17 mouse cellular contexts compared by ENCODE assay signal in the genomic region with DNA sequence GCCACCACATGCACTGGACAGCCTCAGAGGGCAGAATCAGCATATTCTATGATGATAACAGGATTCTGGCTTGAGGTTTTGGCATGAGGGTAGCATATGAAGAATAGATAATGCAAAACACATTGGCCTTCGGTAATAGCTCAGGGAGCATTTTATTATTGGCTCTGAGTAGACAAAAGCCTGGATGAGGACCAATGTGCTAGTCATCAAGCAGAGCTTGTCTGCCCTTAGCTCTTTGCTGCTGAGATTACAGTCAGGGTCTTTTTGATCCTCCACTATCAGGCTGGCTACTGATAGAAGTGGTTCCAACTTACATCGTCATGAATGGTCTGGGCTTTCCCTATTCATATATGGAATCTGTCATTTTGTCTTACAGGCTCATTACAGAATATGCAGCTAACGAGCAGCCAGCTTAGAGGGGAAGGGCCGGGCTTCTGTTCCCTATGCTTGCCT. TPM values are rescaled to one million over a fixed set of nuclear protein-coding genes. Genes with fewer than 3 reads are reported as not detected.
DNase-seq lines count a peak whose midpoint lies in the region; ATAC-seq and TF ChIP-seq lines count a peak whose summit lies in the region.
"Had no signal": no experiment of that assay in that cellular context is flagged by ENCODE, and none has a peak within 500 bp of the region (broad histone marks: within the 10 kb centered on the region; RNA-seq: fewer than 3 reads in every experiment).

No protein-coding gene starts in this region.

- H3K4me3 ChIP-seq in midbrain, postnatal 0 days (ENCODE audit: low read depth, low read length): no peak overlapping the region
- H3K4me3 ChIP-seq in midbrain, embryonic 16.5 days (ENCODE audit: low read depth, low read length): no peak overlapping the region
- no peak overlapping the region for H3K4me3 ChIP-seq in liver, embryonic 11.5 days (ENCODE audit: low read depth, low read length)

- H3K9ac ChIP-seq in midbrain, postnatal 0 days (replicated peaks; ENCODE audit: low read length, poor library complexity, severe bottlenecking): no peak overlapping the region
- no peak overlapping the region for H3K9ac ChIP-seq in midbrain, embryonic 16.5 days (ENCODE audit: low read depth, low read length)
- no peak overlapping the region for H3K9ac ChIP-seq in liver, embryonic 11.5 days (ENCODE audit: low read depth, low read length)
- H3K9ac ChIP-seq: hindbrain, embryonic 14.5 days had no signal

- no peaks in the 10 kb centered on the region for H3K9me3 ChIP-seq in midbrain, postnatal 0 days (ENCODE audit: low read length)
- H3K9me3 ChIP-seq in midbrain, embryonic 16.5 days (replicated peaks; ENCODE audit: control insufficient read depth, low read length, poor library complexity, severe bottlenecking): no peaks in the 10 kb centered on the region
- H3K9me3 ChIP-seq in liver, embryonic 11.5 days (ENCODE audit: control insufficient read depth, low read length): no peaks in the 10 kb centered on the region

- no peak for TF ChIP-seq CTCF in midbrain, postnatal 0 days (IDR thresholded peaks at IDR 0.05)

- ATAC-seq in midbrain, postnatal 0 days (ENCODE audit: low FRiP score): no peak
- no peak for ATAC-seq in midbrain, embryonic 16.5 days
- ATAC-seq in liver, embryonic 11.5 days (replicated peaks; ENCODE audit: low FRiP score): no peak
- ATAC-seq: Patski had no signal

- no peaks in the 10 kb centered on the region for H3K36me3 ChIP-seq in midbrain, postnatal 0 days (ENCODE audit: insufficient read depth, low read length)
- H3K36me3 ChIP-seq in midbrain, embryonic 16.5 days (ENCODE audit: control insufficient read depth, insufficient read depth, low read length): no peaks in the 10 kb centered on the region
- H3K36me3 ChIP-seq in liver, embryonic 11.5 days (ENCODE audit: control insufficient read depth, insufficient read depth, low read length): no peaks in the 10 kb centered on the region

- DNase-seq in heart, adult 18-20 months: peak; percentile 43 to 66
- no peak for DNase-seq in heart, postnatal 25 days (ENCODE audit: low spot score)
- DNase-seq in midbrain, postnatal 0 days (ENCODE audit: low spot score): peak; percentile 46
- peak; percentile 42 to 49 for DNase-seq in heart, adult 9 months (ENCODE audit: low spot score in 2 of 2)
- DNase-seq in spleen, postnatal 4 days (ENCODE audit: low spot score in 2 of 2): no peak
- DNase-seq in liver, embryonic 11.5 days (ENCODE audit: low spot score): no peak
- DNase-seq: cerebellum, adult 11-12 months; kidney, adult 18-20 months; liver; lung, postnatal 14 days; right cerebral cortex, postnatal 4 days; thymus, postnatal 36 days had no signal

- no peak overlapping the region for H3K27ac ChIP-seq in midbrain, postnatal 0 days (ENCODE audit: low read depth, low read length)
- no peak overlapping the region for H3K27ac ChIP-seq in midbrain, embryonic 16.5 days (ENCODE audit: low read length)
- H3K27ac ChIP-seq in liver, embryonic 11.5 days (ENCODE audit: low read depth, low read length): no peak overlapping the region
- H3K27ac ChIP-seq: hindbrain, embryonic 14.5 days had no signal

- H3K4me1 ChIP-seq in midbrain, postnatal 0 days (ENCODE audit: insufficient read depth, low read length): no peaks in the 10 kb centered on the region
- H3K4me1 ChIP-seq in midbrain, embryonic 16.5 days (ENCODE audit: control insufficient read depth, insufficient read depth, low read length): no peaks in the 10 kb centered on the region
- H3K4me1 ChIP-seq in liver, embryonic 11.5 days (replicated peaks; ENCODE audit: control insufficient read depth, insufficient read depth, low read length): no peaks in the 10 kb centered on the region

- intact Hi-C loops in heart, postnatal 25 days (cut with DNase I): no loop called here

- no peaks in the 10 kb centered on the region for H3K27me3 ChIP-seq in midbrain, postnatal 0 days (ENCODE audit: insufficient read depth, low read length)
- H3K27me3 ChIP-seq in midbrain, embryonic 16.5 days (ENCODE audit: control insufficient read depth, insufficient read depth, low read depth, low read length): no peaks in the 10 kb centered on the region
- H3K27me3 ChIP-seq in liver, embryonic 11.5 days (replicated peaks; ENCODE audit: control insufficient read depth, insufficient read depth, low read length): no peaks in the 10 kb centered on the region
- H3K27me3 ChIP-seq: CH12.LX had no signal

- 71% methylated on average over 4 of the region's 4 CpGs for WGBS in midbrain, postnatal 0 days
- 59% methylated on average over 4 of the region's 4 CpGs for WGBS in midbrain, embryonic 16.5 days
- 64% methylated on average over 4 of the region's 4 CpGs for WGBS in liver, embryonic 11.5 days

- H3K4me2 ChIP-seq in midbrain, postnatal 0 days (ENCODE audit: low read depth, low read length, poor library complexity, severe bottlenecking): no peak overlapping the region
- no peak overlapping the region for H3K4me2 ChIP-seq in midbrain, embryonic 16.5 days (ENCODE audit: low read length)
- no peak overlapping the region for H3K4me2 ChIP-seq in liver, embryonic 11.5 days
- H3K4me2 ChIP-seq: hindbrain, embryonic 14.5 days; midbrain, embryonic 11.5 days had no signal

RNA-seq across cellular contexts. Expression of gene Pde11a, which starts 52.3 kb away (rescaled TPM):
- total RNA-seq in heart, adult 18-20 months (2021): 1 to 10 TPM; 2.1 to 3.7 TPM
- under 1 TPM; 0.22 to 0.31 TPM for total RNA-seq in heart, postnatal 25 days (2021)
- total RNA-seq in midbrain, postnatal 0 days (2014; rRNA removed): 1.1 and 1.5 TPM in 2 replicates
- 0.94 and 0.96 TPM in 2 replicates for polyA plus RNA-seq in midbrain, postnatal 0 days (2015; fragmentation: Nextera tagmentation; extraction: Ambion mirVana)
- 0.54 and 0.77 TPM in 2 replicates for polyA plus RNA-seq in midbrain, embryonic 16.5 days (2015; fragmentation: Nextera tagmentation; extraction: Ambion mirVana)
- 0.12 and 0.40 TPM in 2 replicates for polyA plus RNA-seq in liver, embryonic 11.5 days (2014; fragmentation: Nextera tagmentation; extraction: Ambion mirVana)
- polyA plus RNA-seq: midbrain, embryonic 11.5 days had no signal

Comparison
In these comparisons a context has a peak if more than half of its experiments do, and no peak if none do; other contexts are left out.
1. DNase-seq: peak in heart, adult 18-20 months (2 of 2), midbrain, postnatal 0 days (single experiment) and heart, adult 9 months (2 of 2); none in heart, postnatal 25 days (single experiment), spleen, postnatal 4 days (0 of 2) and liver, embryonic 11.5 days (single experiment).